Mouse (Mus musculus): ENCODE results near the gene Vps18.

The Vps18 gene

GRCm38 (mm10) chr2:119337425-119338265, 49.1 kb downstream of the Vps18 start:
- in situ Hi-C loops (cut with MseI, MboI): no loop called here

GRCm38 (mm10) chr2:119344537-119345138, 56.1 kb downstream of the Vps18 start:
- in situ Hi-C loops (cut with MseI, MboI): no loop called here
